Mouse (Mus musculus) CH12.LX (cell line): ENCODE results near the gene Ddx11. TPM values are rescaled to one million over a fixed set of nuclear protein-coding genes. Genes with fewer than 3 reads are reported as not detected.

Experiments
- DNase-seq: peaks from one replicate; pipeline ENCODE4 v3.0.0-alpha.2; 2013; ENCODE audit errors: extremely low read depth
- H3K27ac ChIP-seq: 2 replicates; pipeline ENCODE4 v1.5.1; 2012; ENCODE audit warnings: low read depth, mild to moderate bottlenecking, control low read depth, moderate library complexity; ENCODE audit not compliant: insufficient read depth
- H3K27me3 ChIP-seq: replicated peaks from 2 replicates; pipeline ENCODE3; 2012; ENCODE audit warnings: inconsistent platforms
- H3K36me3 ChIP-seq, 2 experiments: replicated peaks in 1 of 2; 2 replicates each; pipeline versions ENCODE3 to v1.6.1; 2012; ENCODE audit warnings: inconsistent platforms in 1 of 2, low read length in 1 of 2, mild to moderate bottlenecking in 1 of 2, mixed read lengths in 1 of 2, moderate library complexity in 1 of 2; ENCODE audit not compliant: control insufficient read depth in 1 of 2, insufficient read depth in 1 of 2
- H3K4me1 ChIP-seq, 2 experiments: 2 replicates each; pipeline ENCODE4 v1.6.1; 2012; ENCODE audit warnings: inconsistent platforms in 1 of 2, moderate library complexity in 1 of 2; ENCODE audit not compliant: insufficient read depth in 2 of 2, control insufficient read depth in 1 of 2
- H3K4me2 ChIP-seq: 2 replicates; pipeline ENCODE4 v1.6.1; 2012; ENCODE audit warnings: low read depth, mild to moderate bottlenecking, control low read depth; ENCODE audit not compliant: poor library complexity, insufficient read depth, severe bottlenecking
- H3K4me3 ChIP-seq, 3 experiments: fragments of 150-350 bp in 1 of 3; sonication (generic) in 1 of 3; replicated peaks in 1 of 3; 2 replicates each; pipeline versions ENCODE3 to v1.5.1; 2011 to 2012; ENCODE audit warnings: low read depth in 2 of 3, low read length in 2 of 3, mild to moderate bottlenecking in 2 of 3, moderate library complexity in 2 of 3, control low read depth in 1 of 3, improper control_type of control experiment in 1 of 3, inconsistent platforms in 1 of 3, mixed read lengths in 1 of 3; ENCODE audit not compliant: poor library complexity in 1 of 3
- H3K79me2 ChIP-seq: replicated peaks from 2 replicates; pipeline ENCODE4 v1.6.1; 2012; ENCODE audit warnings: mild to moderate bottlenecking, moderate library complexity; ENCODE audit not compliant: control insufficient read depth, poor library complexity, insufficient read depth, severe bottlenecking; ENCODE audit errors: extremely low read depth
- H3K9ac ChIP-seq: 2 replicates; pipeline ENCODE4 v1.6.1; 2012; ENCODE audit warnings: low read depth, mild to moderate bottlenecking, control low read depth, moderate library complexity; ENCODE audit not compliant: insufficient read depth
- H3K9me3 ChIP-seq: replicated peaks from 2 replicates; pipeline ENCODE3; 2012; ENCODE audit warnings: low read length, inconsistent platforms, mixed read lengths
- BHLHE40 ChIP-seq: IDR thresholded peaks from 2 replicates; pipeline ENCODE4 v1.6.1; 2011; ENCODE audit warnings: mild to moderate bottlenecking, low read depth, low read length, improper control_type of control experiment
- CHD1 ChIP-seq: IDR thresholded peaks from 2 replicates; pipeline ENCODE4 v1.6.1; 2012; ENCODE audit warnings: low read depth, low read length, improper control_type of control experiment, inconsistent platforms
- CHD2 ChIP-seq: IDR thresholded peaks from 2 replicates; pipeline ENCODE4 v1.6.1; 2011; ENCODE audit warnings: low read length, improper control_type of control experiment
- CTCF ChIP-seq, 2 experiments: IDR thresholded peaks in 1 of 2; conservative IDR thresholded peaks in 1 of 2; 2 replicates each; pipeline ENCODE4 v1.5.1; 2011 to 2012; ENCODE audit warnings: low read depth in 2 of 2, low read length in 2 of 2, improper control_type of control experiment in 1 of 2, inconsistent platforms in 1 of 2, mild to moderate bottlenecking in 1 of 2, moderate library complexity in 1 of 2
- E2F4 ChIP-seq: IDR thresholded peaks from 2 replicates; pipeline ENCODE4 v1.6.1; 2011; ENCODE audit warnings: low read depth, low read length, improper control_type of control experiment; ENCODE audit not compliant: insufficient replicate concordance
- ELF1 ChIP-seq: IDR thresholded peaks from 2 replicates; pipeline ENCODE4 v1.6.1; 2014; ENCODE audit warnings: low read depth, mild to moderate bottlenecking, inconsistent platforms, low read length, improper control_type of control experiment
- EP300 ChIP-seq: IDR thresholded peaks from 2 replicates; pipeline ENCODE4 v1.6.1; 2011; ENCODE audit warnings: low read length, improper control_type of control experiment
- ETS1 ChIP-seq: conservative IDR thresholded peaks from 2 replicates; pipeline ENCODE4 v1.6.1; 2012; ENCODE audit warnings: low read depth, mild to moderate bottlenecking, inconsistent platforms, low read length, improper control_type of control experiment, moderate library complexity
- GABPA ChIP-seq: IDR thresholded peaks from 2 replicates; pipeline ENCODE4 v1.6.1; 2012; ENCODE audit warnings: low read depth, low read length, improper control_type of control experiment, inconsistent platforms; ENCODE audit not compliant: insufficient replicate concordance
- HCFC1 ChIP-seq: IDR thresholded peaks from 2 replicates; pipeline ENCODE4 v1.6.1; 2012; ENCODE audit warnings: low read depth, mild to moderate bottlenecking, inconsistent platforms, low read length, improper control_type of control experiment
- IRF4 ChIP-seq: IDR thresholded peaks from 2 replicates; pipeline ENCODE4 v1.6.1; 2014; ENCODE audit warnings: low read depth, mild to moderate bottlenecking, inconsistent platforms, low read length, improper control_type of control experiment
- JUN ChIP-seq: IDR thresholded peaks from 2 replicates; pipeline ENCODE4 v1.6.1; 2011; ENCODE audit warnings: low read depth, mild to moderate bottlenecking, low read length, improper control_type of control experiment, moderate library complexity; ENCODE audit not compliant: insufficient read depth
- JUND ChIP-seq: conservative IDR thresholded peaks from 2 replicates; pipeline ENCODE4 v1.6.1; 2011; ENCODE audit warnings: low read depth, low read length, improper control_type of control experiment
- KAT2A ChIP-seq: IDR thresholded peaks from 2 replicates; pipeline ENCODE4 v1.6.1; 2012; ENCODE audit warnings: low read length, improper control_type of control experiment, inconsistent platforms; ENCODE audit not compliant: insufficient replicate concordance
- MAFK ChIP-seq: IDR thresholded peaks from 2 replicates; pipeline ENCODE4 v1.6.1; 2011; ENCODE audit warnings: low read length, improper control_type of control experiment; ENCODE audit not compliant: insufficient replicate concordance
- MAX ChIP-seq: IDR thresholded peaks from 2 replicates; pipeline ENCODE4 v1.6.1; 2011; ENCODE audit warnings: low read length, improper control_type of control experiment
- MAZ ChIP-seq: IDR thresholded peaks from 2 replicates; pipeline ENCODE4 v1.6.1; 2012; ENCODE audit warnings: low read depth, mild to moderate bottlenecking, inconsistent platforms, low read length, improper control_type of control experiment, moderate library complexity
- MEF2A ChIP-seq: IDR thresholded peaks from 2 replicates; pipeline ENCODE4 v1.6.1; 2014; ENCODE audit warnings: low read depth, mild to moderate bottlenecking, inconsistent platforms, low read length, improper control_type of control experiment, borderline replicate concordance
- MXI1 ChIP-seq: IDR thresholded peaks from 2 replicates; pipeline ENCODE4 v1.6.1; 2011; ENCODE audit warnings: mild to moderate bottlenecking, low read depth, low read length, improper control_type of control experiment
- MYC ChIP-seq: IDR thresholded peaks from 2 replicates; pipeline ENCODE4 v1.6.1; 2011; ENCODE audit warnings: low read depth, mild to moderate bottlenecking, improper control_type of control experiment, low read length
- NELFE ChIP-seq: IDR thresholded peaks from 2 replicates; pipeline ENCODE4 v1.6.1; 2011; ENCODE audit warnings: low read depth, low read length, improper control_type of control experiment
- NRF1 ChIP-seq: IDR thresholded peaks from 2 replicates; pipeline ENCODE4 v1.6.1; 2014; ENCODE audit warnings: low read depth, mild to moderate bottlenecking, inconsistent platforms, low read length, improper control_type of control experiment, moderate library complexity
- PAX5 ChIP-seq: IDR thresholded peaks from 2 replicates; pipeline ENCODE4 v1.6.1; 2012; ENCODE audit warnings: low read length, inconsistent platforms, mixed read lengths
- POLR2A ChIP-seq: IDR thresholded peaks from 2 replicates; pipeline ENCODE4 v1.6.1; 2011; ENCODE audit warnings: low read depth, mild to moderate bottlenecking, improper control_type of control experiment, low read length
- POLR2AphosphoS2 ChIP-seq: IDR thresholded peaks from 2 replicates; pipeline ENCODE4 v1.6.1; 2011; ENCODE audit warnings: low read depth, low read length, improper control_type of control experiment
- RAD21 ChIP-seq: IDR thresholded peaks from 2 replicates; pipeline ENCODE4 v1.6.1; 2011; ENCODE audit warnings: low read depth, mild to moderate bottlenecking, low read length, improper control_type of control experiment, moderate library complexity
- RCOR1 ChIP-seq: conservative IDR thresholded peaks from 2 replicates; pipeline ENCODE4 v1.6.1; 2012; ENCODE audit warnings: low read depth, mild to moderate bottlenecking, inconsistent platforms, low read length, improper control_type of control experiment
- SIN3A ChIP-seq: IDR thresholded peaks from 2 replicates; pipeline ENCODE4 v1.6.1; 2012; ENCODE audit warnings: low read length, improper control_type of control experiment, inconsistent platforms
- SMC3 ChIP-seq: IDR thresholded peaks from 2 replicates; pipeline ENCODE4 v1.6.1; 2011; ENCODE audit warnings: low read depth, low read length, improper control_type of control experiment
- TBP ChIP-seq: conservative IDR thresholded peaks from 2 replicates; pipeline ENCODE4 v1.6.1; 2011; ENCODE audit warnings: low read depth, low read length, improper control_type of control experiment
- TCF12 ChIP-seq: IDR thresholded peaks from 2 replicates; pipeline ENCODE4 v1.6.1; 2014; ENCODE audit warnings: low read depth, mild to moderate bottlenecking, inconsistent platforms, low read length, improper control_type of control experiment
- UBTF ChIP-seq: IDR thresholded peaks from 2 replicates; pipeline ENCODE4 v1.6.1; 2012; ENCODE audit warnings: low read depth, mild to moderate bottlenecking, inconsistent platforms, low read length, improper control_type of control experiment, moderate library complexity
- USF1 ChIP-seq: IDR thresholded peaks from 2 replicates; pipeline ENCODE4 v1.6.1; 2014; ENCODE audit warnings: low read depth, mild to moderate bottlenecking, inconsistent platforms, low read length, improper control_type of control experiment
- USF2 ChIP-seq: conservative IDR thresholded peaks from 2 replicates; pipeline ENCODE4 v1.6.1; 2011; ENCODE audit warnings: low read depth, low read length, improper control_type of control experiment
- ZC3H11A ChIP-seq: IDR thresholded peaks from 2 replicates; pipeline ENCODE4 v1.6.1; 2012; ENCODE audit warnings: low read depth, mild to moderate bottlenecking, inconsistent platforms, low read length, improper control_type of control experiment
- ZKSCAN1 ChIP-seq: IDR thresholded peaks from 2 replicates; pipeline ENCODE4 v1.6.1; 2012; ENCODE audit warnings: low read depth, inconsistent platforms, low read length, improper control_type of control experiment, borderline replicate concordance
- ZMIZ1 ChIP-seq: IDR thresholded peaks from 2 replicates; pipeline ENCODE4 v1.6.1; 2012; ENCODE audit warnings: low read depth, mild to moderate bottlenecking, inconsistent platforms, low read length, improper control_type of control experiment
- ZNF384 ChIP-seq: IDR thresholded peaks from 2 replicates; pipeline ENCODE4 v1.6.1; 2012; ENCODE audit warnings: low read depth, low read length, improper control_type of control experiment, inconsistent platforms
- dilution Hi-C: fragments of 300-500 bp; cut with MboI; formaldehyde crosslinking; loops from 2 replicates; pipeline ENCODE4 v1.14.3; 2020; ENCODE audit warnings: low sequenced_read_pairs; ENCODE audit not compliant: extremely low pct_unique_long_range_greater_than_20kb, extremely low pct_ligation_motif_present
- in situ Hi-C: fragments of 300-500 bp; cut with MboI; formaldehyde crosslinking; loops from 3 replicates; pipeline ENCODE4 v1.14.3; 2019; ENCODE audit warnings: low sequenced_read_pairs, low pct_ligation_motif_present, low pct_unique_long_range_greater_than_20kb, mixed read lengths
- polyA plus RNA-seq: library from polyadenylated mRNA; unstranded; fragments of >175 nt; gene quantifications from 2 replicates; pipeline ENCODE4 v1.2.1, GENCODE M21; 2012; ENCODE audit warnings: low read depth; ENCODE audit not compliant: insufficient read length
- total RNA-seq, 2 experiments: library from RNA; depleted of rRNA; stranded (reverse); fragments of 300-350 nt in 1 of 2; fragments of >200 nt in 1 of 2; gene quantifications; 2 replicates each; pipeline ENCODE4 v1.2.3; 2012 to 2014

Gene Ddx11
- total and polyA plus RNA-seq, 3 experiments: 11.8 to 21.5 (median 17.8) TPM

GRCm38 (mm10) chr17:66073971-66074370 lies 49.3 kb upstream of the Ddx11 start:
- Histone ChIP-seq H3K4me2 (peak overlapping the region; percentile 97), H3K27ac (peak overlapping the region; percentile 42), H3K9me3 (peaks cover 4% of the 10 kb centered on the region), H3K79me2 (peaks cover 41% of the 10 kb centered on the region), H3K27me3 (peaks cover 5% of the 10 kb centered on the region), H3K9ac (peak overlapping the region; percentile 32; the same call in 1 of the 2 replicates), H3K4me1 (peaks cover 0 to 7% of the 10 kb centered on the region in 2 experiments; a peak in 2 of 4 replicates), H3K4me3 (no peak overlapping the region), H3K36me3 (peaks cover 0 to 17% of the 10 kb centered on the region in 2 experiments)
- dilution Hi-C loops (no loop called here), in situ Hi-C loops (no loop called here)
- DNase-seq: no peak
- no peak for TF ChIP-seq KAT2A
- TF ChIP-seq E2F4: no peak
- no peak for TF ChIP-seq ZKSCAN1
- no peak for TF ChIP-seq ZC3H11A
- TF ChIP-seq UBTF: no peak
- peak; percentile 75 for TF ChIP-seq JUND
- 0 out of 2 replicates have a peak, but pooled peaks have one; percentile 15 for TF ChIP-seq RCOR1
- TF ChIP-seq ZNF384: no peak
- TF ChIP-seq CHD2: no peak
- TF ChIP-seq MAFK: no peak
- no peak for TF ChIP-seq HCFC1
- TF ChIP-seq BHLHE40: peak; percentile 53
- TF ChIP-seq SMC3: no peak
- no peak for TF ChIP-seq CTCF (conservative IDR thresholded peaks at IDR 0.05 in 1 of 2, IDR thresholded peaks at IDR 0.05 in 1 of 2; ENCODE audit: low read depth in 2 of 2, low read length in 2 of 2)
- TF ChIP-seq GABPA: no peak
- TF ChIP-seq CHD1: 0 out of 2 replicates have a peak, but pooled peaks have one; percentile 45
- peak; percentile 64 for TF ChIP-seq IRF4
- TF ChIP-seq RAD21: no peak
- TF ChIP-seq ETS1: no peak
- peak; percentile 56 for TF ChIP-seq EP300
- peak; percentile 68 for TF ChIP-seq MXI1
- TF ChIP-seq USF1: no peak
- TF ChIP-seq MEF2A: no peak
- no peak for TF ChIP-seq MAZ
- TF ChIP-seq ZMIZ1: no peak
- TF ChIP-seq MYC: 0 out of 2 replicates have a peak, but pooled peaks have one; percentile 40
- no peak for TF ChIP-seq NELFE
- no peak; the same call in 1 of the 2 replicates for TF ChIP-seq TCF12
- TF ChIP-seq NRF1: no peak
- TF ChIP-seq POLR2A: no peak
- no peak for TF ChIP-seq PAX5
- TF ChIP-seq ELF1: no peak; the same call in 1 of the 2 replicates
- no peak for TF ChIP-seq MAX
- no peak for TF ChIP-seq POLR2AphosphoS2
- TF ChIP-seq TBP: no peak
- peak; percentile 70 for TF ChIP-seq SIN3A
- peak; percentile 48; the same call in 1 of the 2 replicates for TF ChIP-seq JUN
- no peak for TF ChIP-seq USF2
